Mouse (Mus musculus): ENCODE measurements around the gene Krt75.

Gene Krt75

DNA sequence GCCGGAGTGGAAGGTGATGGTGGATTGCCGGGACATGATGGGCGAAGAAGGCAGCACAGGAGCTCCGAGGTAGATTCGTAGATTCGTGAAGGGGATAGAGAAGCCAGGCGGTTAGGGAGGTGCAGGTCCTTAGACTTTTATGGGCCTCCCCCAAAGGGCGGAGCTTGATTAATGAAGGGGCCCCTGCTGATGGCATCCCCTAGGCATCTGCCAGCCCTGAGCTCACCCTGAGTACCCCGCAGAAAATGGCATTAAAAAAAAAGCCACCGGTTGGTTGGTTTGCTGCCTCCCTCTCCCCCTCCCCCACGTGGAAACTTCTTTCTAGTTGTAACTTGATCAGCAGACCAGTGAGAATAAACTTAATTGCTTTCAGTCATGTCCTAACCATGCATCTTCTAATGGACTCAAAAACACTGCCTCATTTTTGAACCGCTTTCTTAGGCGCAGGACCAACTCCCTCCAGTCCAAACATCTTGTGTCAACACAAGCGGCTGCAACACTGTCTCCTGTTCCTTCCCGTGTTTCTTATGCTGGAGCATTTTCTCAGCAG, at the start of gene Krt75:
Gene Krt75 (minus strand): TSS at position 109 of the 550 bp plus-strand sequence.
- DNase-seq (ENCODE audit: low read depth in 1 of 2, low spot score in 2 of 2), result no peak

DNA sequence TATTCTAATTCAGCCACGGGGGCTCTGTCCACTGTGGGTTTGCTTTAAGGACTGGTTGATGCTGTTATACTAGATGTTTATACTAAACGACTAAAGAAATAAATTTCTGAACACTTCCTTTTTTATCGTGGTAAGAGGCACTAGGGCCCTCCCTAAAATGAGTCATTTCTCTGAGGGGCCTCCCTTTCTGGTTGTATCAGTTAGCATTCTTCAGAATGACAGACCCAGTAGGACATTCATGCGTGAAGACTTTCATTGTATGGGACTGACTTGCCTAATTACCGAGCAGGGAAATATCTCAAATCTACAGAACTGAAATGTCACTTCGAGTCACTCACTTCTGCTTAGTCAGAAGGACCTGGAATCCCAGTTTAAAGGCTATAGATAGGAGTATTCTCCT, 25.4 kb upstream of the Krt75 start:
- DNase-seq (ENCODE audit: low read depth in 1 of 2, low spot score in 2 of 2), result no peak

DNA sequence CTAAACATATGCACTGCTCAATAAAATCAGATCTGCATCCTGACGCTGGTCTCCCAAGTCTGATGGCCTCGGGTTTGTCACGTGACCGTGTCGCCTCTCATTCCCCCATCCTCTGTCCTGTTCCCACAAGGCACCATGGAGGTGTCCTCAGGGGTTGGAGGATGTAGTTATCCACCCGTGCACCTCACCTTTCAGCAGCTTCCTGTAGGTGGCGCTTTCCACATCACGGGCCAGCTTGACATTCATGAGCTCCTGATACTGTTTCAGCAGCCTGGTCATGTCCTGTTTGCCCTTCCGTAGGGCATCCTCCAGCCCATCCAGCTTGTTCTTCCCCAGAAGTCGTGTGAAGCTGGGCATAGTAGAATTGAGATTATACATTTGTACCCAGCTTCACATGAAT, 14.5 kb upstream of the Krt75 start:
- no peak for DNase-seq (ENCODE audit: low read depth in 1 of 2, low spot score in 2 of 2)

DNA sequence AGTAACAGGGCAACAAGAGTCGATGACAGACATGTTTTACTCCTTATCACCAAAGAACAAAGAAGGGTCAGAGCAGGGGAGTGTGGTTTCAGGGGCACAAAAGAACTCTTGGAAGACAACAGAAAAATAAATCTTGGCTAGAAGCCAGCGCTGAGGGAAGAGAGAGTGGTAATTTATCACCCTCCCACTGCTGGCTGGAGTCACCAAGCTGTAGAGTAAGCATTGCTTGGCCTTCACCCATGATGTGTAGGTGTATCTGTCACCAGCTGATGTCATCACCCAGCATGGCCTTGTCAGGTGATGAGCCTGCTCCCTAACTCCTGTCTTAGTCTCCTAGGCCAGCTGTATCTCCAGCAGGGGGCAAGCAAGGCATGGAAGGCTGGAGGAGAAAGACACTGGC, 10.8 kb upstream of the Krt75 start:
- DNase-seq (ENCODE audit: low read depth in 1 of 2, low spot score in 2 of 2), result no peak

DNA sequence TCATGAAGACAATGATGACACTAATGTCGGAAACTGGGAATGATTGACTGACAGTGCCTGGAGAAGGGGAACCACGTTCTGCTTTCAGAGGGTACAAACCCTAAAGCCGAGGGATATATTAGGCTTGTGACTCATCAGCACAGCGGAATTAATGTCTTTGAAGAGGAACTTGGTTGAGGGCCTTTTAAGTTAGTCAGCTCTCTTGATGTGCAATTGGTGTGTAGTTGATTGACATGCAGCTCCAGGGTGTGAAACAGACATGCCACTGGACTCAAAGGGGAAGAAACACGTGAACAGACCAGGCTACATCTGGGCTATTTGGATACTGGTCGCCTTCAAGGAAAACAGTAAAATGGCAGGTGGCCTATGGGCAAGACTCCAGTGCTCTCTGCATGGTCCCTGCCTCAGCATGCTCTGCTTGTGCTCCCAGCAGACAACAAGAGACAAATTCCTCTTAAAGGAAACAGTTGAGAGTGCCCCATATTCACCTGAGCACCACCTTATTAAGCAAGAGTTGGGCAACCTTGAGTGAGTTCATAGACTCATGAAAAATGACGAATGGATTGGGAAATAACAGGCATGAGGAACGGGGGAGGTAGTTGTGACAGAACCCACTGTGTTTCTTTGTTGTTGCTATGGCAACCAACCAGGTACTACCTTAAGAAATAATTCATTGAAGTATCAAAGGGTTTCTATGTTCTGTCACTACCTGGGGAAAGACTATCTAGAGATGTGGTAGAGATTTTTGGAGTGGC, 9.7 kb upstream of the Krt75 start:
- DNase-seq (ENCODE audit: low read depth in 1 of 2, low spot score in 2 of 2), result peak; percentile 6 to 24

DNA sequence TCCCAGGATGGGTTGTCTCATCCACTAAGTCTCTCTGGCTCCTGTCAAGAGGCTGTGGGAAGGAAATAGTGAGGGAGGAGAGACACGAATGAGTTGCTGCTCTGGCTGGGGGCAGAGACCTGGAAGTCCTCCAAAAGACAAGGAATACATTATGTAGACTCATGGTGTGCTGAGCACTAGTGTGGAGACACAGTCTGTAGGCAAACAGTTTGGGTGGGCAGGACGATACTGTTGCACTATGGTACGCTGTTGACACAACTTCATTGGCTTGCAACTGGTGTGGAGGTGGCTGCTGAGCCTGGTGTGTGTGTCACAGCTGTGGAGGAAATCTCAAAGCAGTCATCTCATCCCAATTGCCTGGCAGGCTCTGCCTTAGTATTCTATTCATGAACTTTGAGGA, 8.0 kb upstream of the Krt75 start:
- DNase-seq (ENCODE audit: low read depth in 1 of 2, low spot score in 2 of 2), result no peak

DNA sequence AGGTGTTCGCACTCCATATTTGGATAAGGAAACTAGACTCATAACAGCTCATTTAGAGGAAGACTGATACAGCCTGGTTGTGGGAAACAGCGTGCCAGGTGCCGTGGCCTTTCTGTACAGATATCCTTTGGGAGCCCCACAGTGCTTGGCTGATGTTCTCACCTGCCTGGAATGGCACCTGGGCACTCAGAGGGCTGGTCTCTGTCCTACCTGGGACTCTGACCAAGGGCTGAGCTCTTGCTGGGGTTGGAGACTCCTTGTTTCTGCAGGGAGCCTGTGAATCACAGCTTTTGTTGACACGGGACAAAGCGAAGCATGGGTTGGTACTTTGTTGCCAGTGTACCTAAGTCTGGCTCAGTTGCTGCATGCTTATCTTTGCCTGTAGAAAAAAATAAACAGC, 1.8 kb upstream of the Krt75 start:
- no peak for DNase-seq (ENCODE audit: low read depth in 1 of 2, low spot score in 2 of 2)

DNA sequence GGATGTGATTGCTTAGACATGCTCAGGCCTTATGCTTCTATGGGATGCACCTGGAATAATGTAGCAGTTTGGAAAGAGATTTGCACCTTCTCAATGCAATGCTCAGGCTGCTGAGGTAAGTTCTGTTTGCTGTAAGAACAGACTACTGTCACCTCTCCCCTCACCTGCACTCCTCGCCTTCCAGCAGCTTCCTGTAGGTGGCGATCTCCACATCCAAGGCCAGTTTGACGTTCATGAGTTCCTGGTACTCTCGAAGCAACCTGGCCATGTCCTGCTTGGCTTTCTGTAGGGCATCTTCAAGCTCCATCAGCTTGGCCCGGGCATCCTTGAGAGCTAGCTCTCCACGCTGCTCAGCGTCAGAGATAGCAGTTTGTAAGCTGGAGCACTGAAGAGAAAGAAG, 5.9 kb downstream of the Krt75 start:
- DNase-seq (ENCODE audit: low read depth in 1 of 2, low spot score in 2 of 2), result no peak

DNA sequence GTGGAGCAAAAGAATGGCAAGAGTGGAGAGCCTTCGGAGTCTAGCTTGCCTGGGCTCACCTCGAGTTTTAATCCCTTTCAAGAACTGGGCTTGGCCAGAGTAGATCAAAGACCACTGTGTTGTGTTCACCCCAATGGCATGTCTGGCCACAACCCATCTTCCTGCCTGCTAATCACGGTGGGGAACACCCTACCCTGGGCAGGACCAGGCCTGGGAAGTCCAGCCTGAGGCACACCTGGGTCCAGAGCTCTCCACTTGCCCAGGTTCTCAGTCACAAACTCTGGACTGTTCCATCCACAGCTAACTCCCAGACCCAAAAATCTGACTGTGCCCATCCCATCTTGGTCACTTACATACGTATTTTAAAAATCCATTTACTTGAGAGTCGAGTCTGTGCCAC, 10.9 kb downstream of the Krt75 start, which contains the start of gene Krt90:
Gene Krt90 (minus strand): TSS at position 101 of the 400 bp plus-strand sequence.
- DNase-seq (ENCODE audit: low read depth in 1 of 2, low spot score in 2 of 2), result no peak

DNA sequence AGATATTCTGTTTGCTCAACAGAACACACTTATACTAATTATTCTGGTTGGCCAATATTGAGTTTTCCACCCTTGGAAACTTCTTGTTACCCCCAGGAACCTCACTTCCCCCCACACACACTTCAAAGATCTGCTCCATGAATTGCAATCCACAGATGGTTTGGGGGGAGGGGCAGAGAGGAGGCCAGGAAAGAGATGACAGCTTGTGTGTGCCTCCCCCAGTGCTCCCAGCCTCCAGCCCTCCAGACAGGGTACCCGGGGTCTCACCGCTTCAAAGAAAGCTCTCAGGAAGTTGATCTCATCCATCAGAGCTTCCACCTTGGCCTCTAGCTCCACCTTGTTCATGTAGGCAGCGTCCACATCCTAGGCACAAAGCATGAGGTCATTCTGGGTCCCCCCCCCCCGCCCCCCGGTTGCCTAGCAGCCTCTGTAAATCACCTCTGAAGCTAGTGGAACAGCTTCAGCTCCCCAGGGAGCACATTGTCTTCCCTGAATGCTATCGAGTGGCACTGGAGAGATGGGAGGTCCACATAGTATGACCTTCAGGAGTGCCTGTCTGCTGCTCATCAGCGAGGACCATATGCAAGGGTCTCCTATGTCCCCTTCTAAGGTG, 15.6 kb downstream of the Krt75 start:
- no peak for DNase-seq (ENCODE audit: low read depth in 1 of 2, low spot score in 2 of 2)

DNA sequence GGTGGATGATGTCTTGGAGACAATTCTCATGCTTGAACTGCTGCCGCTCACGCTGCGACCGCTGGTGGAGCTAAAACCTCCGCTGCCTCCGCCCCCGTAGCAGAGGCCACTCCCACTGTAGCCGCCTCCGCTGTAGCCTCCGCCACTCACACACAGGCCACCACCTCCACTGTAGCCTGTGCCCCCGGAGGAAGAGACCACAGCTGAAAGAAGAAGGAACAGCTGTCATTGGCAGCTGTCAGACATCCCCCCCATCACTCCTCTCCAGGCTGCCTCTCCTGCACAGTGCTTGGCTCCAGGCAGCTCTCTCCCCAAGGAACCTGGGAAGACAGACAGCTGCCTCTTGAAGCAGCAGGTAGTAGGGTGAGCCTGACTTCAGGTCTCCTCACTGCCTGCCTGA, 20.5 kb downstream of the Krt75 start:
- no peak for DNase-seq (ENCODE audit: low read depth in 1 of 2, low spot score in 2 of 2)

DNA sequence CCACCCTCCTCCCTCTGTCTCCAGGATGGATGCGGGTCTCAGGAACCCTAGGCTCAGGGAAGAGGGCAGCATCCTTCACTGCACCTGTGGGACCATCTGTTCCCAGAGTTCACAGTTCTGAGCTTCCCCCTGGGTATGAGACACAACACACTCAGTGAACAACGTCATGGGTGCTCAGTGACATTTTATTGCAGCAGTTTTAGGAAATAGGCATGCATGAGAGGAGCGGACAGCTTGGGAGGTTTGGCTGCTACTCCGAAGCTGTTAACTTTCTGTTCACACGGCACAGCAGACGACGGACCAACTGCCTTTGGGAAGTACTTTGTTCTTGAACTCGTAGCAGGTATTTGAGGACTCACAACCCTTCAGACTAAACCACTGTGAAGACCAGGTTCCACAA, 21.5 kb downstream of the Krt75 start:
- no peak for DNase-seq (ENCODE audit: low read depth in 1 of 2, low spot score in 2 of 2)

DNA sequence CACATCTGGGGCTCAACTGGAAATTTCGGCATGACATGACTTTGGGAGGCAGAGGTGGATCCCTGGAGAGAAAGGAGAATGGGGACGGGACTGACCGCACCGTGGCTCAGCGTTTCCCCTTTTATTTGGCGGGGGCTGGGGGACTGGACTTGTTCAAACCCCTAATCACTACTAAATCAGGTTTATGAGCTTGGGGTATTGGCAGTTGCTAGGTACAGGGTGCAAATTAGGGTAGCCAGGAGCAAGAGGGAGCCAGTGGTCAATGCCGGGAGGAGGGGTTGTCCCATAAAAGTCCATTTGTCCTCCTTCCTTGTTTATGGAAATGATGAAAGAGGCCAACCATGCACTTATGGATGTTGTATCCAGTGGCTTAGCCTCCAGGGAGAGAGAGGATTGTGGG, 23.1 kb downstream of the Krt75 start, which contains the start of gene Krt82:
Gene Krt82 (minus strand): TSS at position 101 of the 400 bp plus-strand sequence.
- no peak for DNase-seq (ENCODE audit: low read depth in 1 of 2, low spot score in 2 of 2)

DNA sequence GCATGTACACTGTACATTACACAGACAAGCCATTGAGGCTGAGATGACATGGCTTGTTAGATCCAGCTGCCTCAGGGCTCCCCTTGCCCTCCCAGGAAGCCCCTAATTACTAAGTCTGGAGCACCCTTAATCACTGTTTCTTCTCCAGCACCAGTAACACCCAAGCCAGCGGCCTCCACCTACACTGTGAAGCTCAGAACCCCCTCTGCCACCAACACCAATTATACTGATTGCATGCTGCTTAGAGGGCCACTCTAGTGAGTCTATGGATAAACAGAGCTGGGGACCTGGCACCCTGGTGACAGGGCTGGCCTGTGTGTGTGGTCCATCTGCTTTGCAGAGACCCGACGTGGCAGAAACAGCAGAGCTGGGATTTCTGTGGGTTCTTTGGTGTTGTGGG, 29.2 kb downstream of the Krt75 start:
- no peak for DNase-seq (ENCODE audit: low read depth in 1 of 2, low spot score in 2 of 2)

DNA sequence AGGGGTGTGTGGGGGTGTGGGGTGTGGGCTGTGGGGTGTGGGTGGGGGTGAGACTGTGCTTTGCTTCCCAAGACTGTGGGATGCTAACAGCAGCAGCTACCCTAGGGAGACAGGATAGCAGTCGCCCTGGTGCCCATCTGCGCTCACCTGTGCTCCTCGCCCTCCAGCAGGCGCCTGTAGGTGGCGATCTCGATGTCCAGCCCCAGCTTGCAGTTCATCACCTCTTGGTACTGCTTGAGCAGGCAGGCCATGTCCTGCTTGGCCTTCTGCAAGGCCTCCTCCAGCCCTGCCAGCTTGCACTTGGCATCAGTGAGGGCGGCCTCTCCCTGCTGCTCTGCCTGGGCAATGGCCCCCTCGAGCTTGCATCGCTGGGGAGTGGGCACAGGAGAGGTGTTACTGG, 31.2 kb downstream of the Krt75 start:
- DNase-seq (ENCODE audit: low read depth in 1 of 2, low spot score in 2 of 2), result no peak

DNA sequence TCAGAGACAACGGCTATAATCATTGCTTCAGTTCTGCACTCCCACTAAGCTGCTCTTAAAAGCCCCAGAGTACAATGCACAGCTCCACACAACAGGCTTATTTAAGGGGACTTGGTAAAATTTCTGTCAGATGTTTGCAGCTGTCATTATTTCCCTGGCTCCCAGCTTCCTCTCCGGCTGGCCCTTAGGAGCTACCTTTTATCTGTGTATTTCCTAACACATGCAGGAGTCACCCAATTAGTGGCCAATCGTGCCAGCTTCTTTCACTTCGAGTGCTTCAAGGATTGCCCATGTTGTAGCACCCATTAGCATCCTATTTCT, 35.2 kb downstream of the Krt75 start:
- no peak for DNase-seq (ENCODE audit: low read depth in 1 of 2, low spot score in 2 of 2)

DNA sequence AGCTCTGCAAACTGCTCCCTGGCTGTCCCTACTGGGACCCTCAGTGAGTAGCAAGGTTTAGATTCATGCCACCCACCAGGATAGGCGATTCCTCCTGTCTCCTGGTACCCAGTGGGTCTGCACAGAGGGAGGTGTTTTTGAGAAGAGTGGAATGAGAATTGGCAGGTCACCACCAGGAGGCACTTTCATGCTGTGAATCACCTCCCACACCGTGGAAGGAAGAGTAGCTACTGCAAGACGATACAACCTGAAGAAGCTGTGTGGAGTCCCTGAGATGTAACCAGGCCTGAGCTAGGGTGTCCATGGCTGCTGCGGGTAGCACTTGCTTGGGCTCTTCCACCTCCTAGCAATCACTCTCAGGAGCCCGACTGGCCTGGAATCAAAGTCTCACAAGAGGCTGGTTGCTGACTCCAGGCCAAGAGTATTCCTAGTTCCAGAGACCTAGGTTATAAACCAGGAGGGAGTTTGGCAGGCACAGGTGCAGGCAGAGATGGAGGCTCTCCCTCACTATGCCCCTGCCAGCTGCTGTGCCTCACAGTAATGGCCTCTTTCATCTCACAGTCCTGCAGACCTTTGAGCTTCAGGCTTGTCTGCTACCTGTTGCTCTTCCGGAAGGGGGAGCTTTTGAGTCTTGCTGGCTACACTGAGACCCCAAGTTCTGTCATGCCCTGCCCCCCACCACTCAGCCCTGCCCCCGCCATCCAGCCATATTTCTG, 35.7 kb downstream of the Krt75 start:
- no peak for DNase-seq (ENCODE audit: low read depth in 1 of 2, low spot score in 2 of 2)

DNA sequence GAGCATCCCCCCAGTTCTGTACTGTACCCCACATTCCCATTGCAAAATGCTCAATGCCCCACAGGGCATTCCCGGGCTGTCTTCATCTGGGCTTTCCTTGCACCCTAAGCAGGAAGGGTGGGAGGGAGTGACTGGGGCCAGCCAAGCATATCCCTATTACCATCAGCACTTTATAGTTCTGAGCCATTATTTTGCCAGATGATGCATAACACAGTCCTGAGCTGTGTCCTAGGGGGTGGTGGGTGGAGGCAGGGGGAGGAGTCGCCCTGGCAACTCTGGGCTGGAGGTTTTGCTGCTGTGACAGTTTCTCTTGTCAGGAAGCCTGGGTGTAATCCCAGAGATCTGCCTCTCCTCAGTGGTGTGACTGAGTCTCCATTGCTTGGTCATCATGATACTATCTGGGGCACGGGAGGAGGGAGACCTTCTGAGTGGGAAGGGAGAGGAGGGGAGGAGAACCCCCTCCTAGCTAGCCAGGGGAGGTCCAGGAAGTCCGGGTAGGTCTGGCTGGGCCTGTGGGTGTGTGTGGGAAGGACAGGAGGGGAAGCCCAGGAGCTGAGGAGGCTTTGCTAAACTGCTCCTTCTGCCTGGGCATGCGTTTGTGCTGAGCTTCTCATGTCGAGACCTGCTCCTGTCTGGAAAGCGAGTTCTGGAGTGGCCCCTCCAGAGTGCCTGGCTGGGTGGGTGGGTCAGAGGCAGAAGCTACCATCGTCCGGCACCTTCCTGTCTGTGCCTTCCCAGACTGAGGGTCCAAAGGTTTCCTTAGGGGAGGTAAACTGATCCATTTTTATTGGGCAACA, 37.5 kb downstream of the Krt75 start:
- no peak for DNase-seq (ENCODE audit: low read depth in 1 of 2, low spot score in 2 of 2)

DNA sequence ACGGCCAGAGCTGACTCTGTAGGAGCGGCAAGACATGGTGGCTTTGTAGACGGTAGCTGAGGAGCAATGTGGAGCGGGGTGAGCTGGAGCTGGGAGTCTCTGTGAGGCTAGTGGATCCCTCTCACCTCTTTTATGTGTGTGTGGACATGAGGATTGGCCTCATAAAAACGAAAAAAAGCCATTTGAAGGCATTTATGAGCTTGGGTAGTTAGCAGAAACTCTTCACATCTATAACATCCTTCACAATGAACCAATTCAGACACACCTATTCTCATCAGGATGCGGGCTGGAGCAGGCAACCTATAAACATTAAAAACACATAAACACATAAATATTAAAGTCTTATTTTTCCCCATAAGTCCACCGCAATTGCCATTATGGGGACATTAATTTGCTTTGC, 41.0 kb downstream of the Krt75 start, which contains the start of gene Krt84:
Gene Krt84 (minus strand): TSS at position 101 of the 400 bp plus-strand sequence.
- DNase-seq (ENCODE audit: low read depth in 1 of 2, low spot score in 2 of 2), result no peak

DNA sequence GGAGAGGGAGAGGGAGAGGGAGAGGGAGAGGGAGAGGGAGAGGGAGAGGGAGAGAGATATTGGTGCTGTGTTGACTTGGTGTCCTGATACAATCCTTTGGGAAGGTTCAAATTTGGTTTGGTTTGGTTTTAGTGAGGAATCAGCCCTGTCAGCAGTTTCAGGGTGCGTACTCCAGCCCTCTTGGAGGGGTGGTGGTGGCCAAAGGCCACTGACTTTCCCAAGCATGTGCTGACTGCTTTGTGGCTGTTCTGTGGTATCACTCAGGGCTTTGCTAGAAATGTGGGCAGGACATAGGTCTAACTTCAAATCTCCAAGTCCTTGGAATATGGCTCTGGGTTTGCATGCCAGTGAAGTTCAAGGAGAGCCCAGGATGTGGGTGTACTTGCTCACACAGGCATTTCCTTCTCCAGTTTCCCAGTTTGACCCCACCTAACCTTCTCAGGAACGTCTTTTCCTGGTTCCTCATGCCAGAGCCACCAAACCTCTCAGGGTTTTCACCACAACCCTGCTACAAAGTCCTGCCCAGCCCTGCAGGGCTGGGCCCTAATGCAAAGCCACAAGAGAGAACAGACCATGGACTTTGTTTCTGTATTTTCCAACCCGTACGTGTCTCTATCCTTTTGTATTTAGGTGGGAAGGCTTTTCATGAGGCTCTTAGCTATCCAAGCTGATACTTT, 51.0 kb downstream of the Krt75 start:
- DNase-seq (ENCODE audit: low read depth in 1 of 2, low spot score in 2 of 2), result no peak

DNA sequence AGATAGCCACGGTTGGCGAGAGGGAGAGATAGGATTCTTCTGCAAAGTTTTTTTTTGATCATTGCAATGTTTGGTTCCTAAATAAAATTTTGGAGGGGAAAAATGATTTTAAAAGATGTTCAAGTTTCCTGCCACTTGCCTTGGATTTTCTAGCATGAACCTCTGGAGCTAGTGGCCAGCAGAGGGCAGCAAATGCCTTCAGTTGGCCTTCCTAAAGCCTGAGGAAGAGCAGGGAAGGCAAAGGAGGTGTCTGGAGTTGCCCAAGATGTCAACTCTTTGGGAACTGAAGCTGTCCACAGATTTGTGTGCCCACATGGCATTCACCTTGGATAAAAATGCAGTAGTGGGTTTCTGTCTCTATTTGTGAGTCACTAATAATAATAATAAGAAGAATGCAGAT, 53.9 kb downstream of the Krt75 start:
- peak; percentile 5 to 40 for DNase-seq (ENCODE audit: low read depth in 1 of 2, low spot score in 2 of 2)

Measured in monocyte, adult 2 months (primary cell).